Comparison of ENCODE assay signal across 10 mouse cellular contexts in genomic region chr17:43953535-43953918, GRCm38 (mm10).
DNase-seq lines count a peak whose midpoint lies in the region; ATAC-seq and TF ChIP-seq lines count a peak whose summit lies in the region.
"Had no signal": no experiment of that assay in that cellular context is flagged by ENCODE, and none has a peak within 500 bp of the region (broad histone marks: within the 10 kb centered on the region; RNA-seq: fewer than 3 reads in every experiment).

No protein-coding gene starts in this region.

- no peak for DNase-seq in heart, adult 2 months
- peak; percentile 48 for DNase-seq in Muller cell, postnatal 12 days (ENCODE audit: inconsistent ontology term)
- DNase-seq in forebrain, embryonic 10.5 days (ENCODE audit: extremely low spot score, low spot score) = no peak
- no peak for DNase-seq in limb, embryonic 14.5 days (ENCODE audit: low spot score)
- no peak for DNase-seq in urinary bladder, postnatal 4 days (ENCODE audit: low spot score in 2 of 2)
- no peak for DNase-seq in adrenal gland, adult (ENCODE audit: inconsistent age in 2 of 2, low spot score in 1 of 2)
- DNase-seq in cerebellum, postnatal 4 days (ENCODE audit: low spot score in 2 of 2) = no peak
- DNase-seq: gastrocnemius, postnatal 14 days; kidney, postnatal 36 days had no signal

- WGBS in heart, embryonic 15.5 days = 76% methylated on average over 10 of the region's 10 CpGs
- WGBS in heart, adult 2 months = 81% methylated on average over 10 of the region's 10 CpGs
- 83% methylated on average over 10 of the region's 10 CpGs for WGBS in forebrain, embryonic 10.5 days
- 85% methylated on average over 10 of the region's 10 CpGs for WGBS in limb, embryonic 14.5 days

- H3K36me3 ChIP-seq in heart, embryonic 15.5 days = no peaks in the 10 kb centered on the region
- H3K36me3 ChIP-seq in heart, adult 2 months (ENCODE audit: control insufficient read depth, insufficient read depth, low read length) = peaks cover 1% of the 10 kb centered on the region; the same call in 1 of the 2 replicates
- H3K36me3 ChIP-seq in forebrain, embryonic 10.5 days (replicated peaks) = no peaks in the 10 kb centered on the region
- H3K36me3 ChIP-seq in limb, embryonic 14.5 days (ENCODE audit: control insufficient read depth, insufficient read depth, low read length) = no peaks in the 10 kb centered on the region

- intact Hi-C loops in heart, adult 2 months (cut with DNase I) = no loop called here

- ATAC-seq in heart, embryonic 15.5 days (replicated peaks; ENCODE audit: insufficient number of reproducible peaks, insufficient read depth, low FRiP score, low read depth) = no peak
- no peak for ATAC-seq in limb, embryonic 14.5 days (ENCODE audit: low FRiP score, low read depth)

- H3K9ac ChIP-seq in heart, embryonic 15.5 days = 0 out of 2 replicates have a peak overlapping the region, but pooled peaks have one; percentile 25
- H3K9ac ChIP-seq in heart, adult 2 months (ENCODE audit: low read depth, low read length) = no peak overlapping the region
- no peak overlapping the region for H3K9ac ChIP-seq in limb, embryonic 14.5 days (ENCODE audit: low read depth, low read length, severe bottlenecking)

- H3K4me1 ChIP-seq in heart, embryonic 15.5 days (replicated peaks) = peaks cover 19% of the 10 kb centered on the region
- peaks cover 5% of the 10 kb centered on the region for H3K4me1 ChIP-seq in heart, adult 2 months (ENCODE audit: control insufficient read depth, insufficient read depth, low read length)
- peaks cover 24% of the 10 kb centered on the region for H3K4me1 ChIP-seq in forebrain, embryonic 10.5 days
- H3K4me1 ChIP-seq in limb, embryonic 14.5 days (ENCODE audit: control insufficient read depth, insufficient read depth, low read length) = peaks cover 4% of the 10 kb centered on the region; the same call in 1 of the 2 replicates

- H3K79me2 ChIP-seq in heart, adult 2 months (replicated peaks; ENCODE audit: control insufficient read depth, insufficient read depth, low read length) = peaks cover 1% of the 10 kb centered on the region; the same call in 1 of the 2 replicates

- no peaks in the 10 kb centered on the region for H3K27me3 ChIP-seq in heart, embryonic 15.5 days
- H3K27me3 ChIP-seq in heart, adult 2 months (ENCODE audit: control insufficient read depth, insufficient read depth, low read length) = no peaks in the 10 kb centered on the region
- no peaks in the 10 kb centered on the region for H3K27me3 ChIP-seq in forebrain, embryonic 10.5 days (ENCODE audit: poor library complexity, severe bottlenecking)
- no peaks in the 10 kb centered on the region for H3K27me3 ChIP-seq in limb, embryonic 14.5 days (ENCODE audit: control insufficient read depth, insufficient read depth, low read length)

- TF ChIP-seq CTCF in heart, adult 2 months (IDR thresholded peaks at IDR 0.05) = no peak

- H3K27ac ChIP-seq in heart, embryonic 15.5 days = peak overlapping the region; percentile 70
- H3K27ac ChIP-seq in heart, adult 2 months = no peak overlapping the region
- peak overlapping the region; percentile 58 for H3K27ac ChIP-seq in forebrain, embryonic 10.5 days
- no peak overlapping the region for H3K27ac ChIP-seq in limb, embryonic 14.5 days (replicated peaks; ENCODE audit: low read depth, low read length)

- no peaks in the 10 kb centered on the region for H3K9me3 ChIP-seq in heart, embryonic 15.5 days (replicated peaks)
- no peaks in the 10 kb centered on the region for H3K9me3 ChIP-seq in forebrain, embryonic 10.5 days
- H3K9me3 ChIP-seq in limb, embryonic 14.5 days (ENCODE audit: control insufficient read depth, low read length) = no peaks in the 10 kb centered on the region

- no peak for TF ChIP-seq EP300 in heart, adult 2 months (IDR thresholded peaks at IDR 0.05; ENCODE audit: insufficient read depth, low read depth, low read length)

- peak overlapping the region; percentile 25 for H3K4me3 ChIP-seq in heart, embryonic 15.5 days
- H3K4me3 ChIP-seq in heart, adult 2 months = no peak overlapping the region
- 0 out of 2 replicates have a peak overlapping the region, but pooled peaks have one; percentile 18 for H3K4me3 ChIP-seq in forebrain, embryonic 10.5 days
- no peak overlapping the region; the same call in 1 of the 2 replicates for H3K4me3 ChIP-seq in limb, embryonic 14.5 days (replicated peaks; ENCODE audit: low read length)

- H3K4me2 ChIP-seq in heart, embryonic 15.5 days = peak overlapping the region; percentile 51
- peak overlapping the region; percentile 41 for H3K4me2 ChIP-seq in limb, embryonic 14.5 days (replicated peaks; ENCODE audit: low read depth, low read length, severe bottlenecking)

- TF ChIP-seq POLR2A in heart, adult 2 months (IDR thresholded peaks at IDR 0.05; ENCODE audit: insufficient read depth, low read depth, low read length) = no peak
- no peak for TF ChIP-seq POLR2A in limb, embryonic 14.5 days (IDR thresholded peaks at IDR 0.05; ENCODE audit: borderline replicate concordance, extremely low read depth, insufficient read depth, insufficient read length)

Comparison
In these comparisons a context has a peak if more than half of its experiments do, and no peak if none do; other contexts are left out.
1. H3K27ac ChIP-seq: peak in heart, embryonic 15.5 days (single experiment) and forebrain, embryonic 10.5 days (single experiment); none in heart, adult 2 months (single experiment) and limb, embryonic 14.5 days (single experiment).
2. H3K4me3 ChIP-seq: peak in heart, embryonic 15.5 days (single experiment) and forebrain, embryonic 10.5 days (single experiment); none in heart, adult 2 months (single experiment) and limb, embryonic 14.5 days (single experiment).